Mouse (Mus musculus) liver, embryonic 15.5 days (tissue): ENCODE results near the gene Neu3. TPM values are rescaled to one million over a fixed set of nuclear protein-coding genes. Genes with fewer than 3 reads are reported as not detected.

Experiments
- ATAC-seq: fragments of 200-750 bp; cut with Nextera tagmentation; 2 replicates; pipeline ENCODE4 v1.8.0; 2017; ENCODE audit warnings: moderate number of reproducible peaks, mild to moderate bottlenecking, moderate library complexity; ENCODE audit not compliant: insufficient read depth
- H3K27ac ChIP-seq: fragments of 300-500 bp; sonication (generic); replicated peaks from 2 replicates; pipeline ENCODE4 v1.5.1; 2015; ENCODE audit warnings: mild to moderate bottlenecking, inconsistent platforms
- H3K27me3 ChIP-seq: fragments of 300-500 bp; sonication (generic); 2 replicates; pipeline ENCODE4 v1.6.1; 2015; ENCODE audit warnings: mild to moderate bottlenecking, inconsistent platforms
- H3K36me3 ChIP-seq: fragments of 300-500 bp; sonication (generic); replicated peaks from 2 replicates; pipeline ENCODE4 v1.6.1; 2015; ENCODE audit warnings: moderate library complexity, mild to moderate bottlenecking, inconsistent platforms
- H3K4me1 ChIP-seq: fragments of 300-500 bp; sonication (generic); replicated peaks from 2 replicates; pipeline ENCODE4 v1.6.1; 2015; ENCODE audit warnings: inconsistent platforms
- H3K4me2 ChIP-seq: fragments of 300-500 bp; sonication (generic); 2 replicates; pipeline ENCODE4 v1.6.1; 2015; ENCODE audit warnings: moderate library complexity, mild to moderate bottlenecking, inconsistent platforms
- H3K4me3 ChIP-seq: fragments of 300-500 bp; sonication (generic); replicated peaks from 2 replicates; pipeline ENCODE4 v1.5.1; 2015; ENCODE audit warnings: mild to moderate bottlenecking, inconsistent platforms
- H3K9ac ChIP-seq: fragments of 300-500 bp; sonication (generic); 2 replicates; pipeline ENCODE4 v1.6.1; 2015; ENCODE audit warnings: moderate library complexity, mild to moderate bottlenecking, inconsistent platforms
- H3K9me3 ChIP-seq: fragments of 300-500 bp; sonication (generic); replicated peaks from 2 replicates; pipeline ENCODE4 v1.6.1; 2016; ENCODE audit warnings: inconsistent platforms
- WGBS: fragments of 180-500 bp; shearing (Covaris S2); methylation state at CpG from one replicate; pipeline ENCODE4 v1.1.7; 2015; ENCODE audit warnings: mixed read lengths; ENCODE audit not compliant: insufficient replicate concordance; 5-methylcytosine and 5-hydroxymethylcytosine counted together
- polyA plus RNA-seq: library from polyadenylated mRNA; unstranded; fragments of >200 nt; fragmentation: Nextera tagmentation; extraction: Ambion mirVana; gene quantifications from 2 replicates; pipeline ENCODE4 v1.2.1, GENCODE M21; 2015

Gene Neu3
- polyA plus RNA-seq, 1 experiment from 2014 or later = 4.9 TPM

GRCm38 (mm10) chr7:99794096-99794495 lies 34.1 kb downstream of the Neu3 start:
- peaks cover 46% of the 10 kb centered on the region for H3K27me3 ChIP-seq
- 43% methylated on average over 2 of the region's 2 CpGs for WGBS

GRCm38 (mm10) chr7:99790816-99791215 lies 37.4 kb downstream of the Neu3 start:
- Histone ChIP-seq H3K4me2 (no peak overlapping the region), H3K4me3 (no peak overlapping the region), H3K27me3 (peaks cover 19% of the 10 kb centered on the region), H3K9me3 (no peaks in the 10 kb centered on the region), H3K9ac (no peak overlapping the region), H3K36me3 (no peaks in the 10 kb centered on the region), H3K27ac (no peak overlapping the region), H3K4me1 (peaks cover 6% of the 10 kb centered on the region)
- 65% methylated on average over 10 of the region's 10 CpGs for WGBS
- ATAC-seq = no peak

More at GRCm38 (mm10) chr7:99794096-99794495, 34.1 kb downstream of the Neu3 start:
- no peak overlapping the region for H3K9ac ChIP-seq
- H3K9me3 ChIP-seq = no peaks in the 10 kb centered on the region
- ATAC-seq = no peak
- H3K36me3 ChIP-seq = no peaks in the 10 kb centered on the region
- H3K27ac ChIP-seq = no peak overlapping the region
- peaks cover 22% of the 10 kb centered on the region for H3K4me1 ChIP-seq
- no peak overlapping the region for H3K4me3 ChIP-seq
- no peak overlapping the region for H3K4me2 ChIP-seq

- 46% methylated on average over 5 of the region's 5 CpGs for WGBS
- no peak overlapping the region for H3K4me3 ChIP-seq
- H3K36me3 ChIP-seq = no peaks in the 10 kb centered on the region
- no peak overlapping the region for H3K4me2 ChIP-seq
- ATAC-seq = no peak
- no peaks in the 10 kb centered on the region for H3K9me3 ChIP-seq
- H3K4me1 ChIP-seq = no peaks in the 10 kb centered on the region
- no peak overlapping the region for H3K27ac ChIP-seq
- H3K27me3 ChIP-seq = no peaks in the 10 kb centered on the region
- no peak overlapping the region for H3K9ac ChIP-seq
These were observed 39.7 kb downstream of the Neu3 start for GRCm38 (mm10) chr7:99788563-99788962.

GRCm38 (mm10) chr7:99787935-99788334 lies 40.3 kb downstream of the Neu3 start:
- Histone ChIP-seq H3K4me3 (no peak overlapping the region), H3K27me3 (no peaks in the 10 kb centered on the region), H3K27ac (no peak overlapping the region), H3K9ac (no peak overlapping the region), H3K9me3 (no peaks in the 10 kb centered on the region), H3K4me2 (no peak overlapping the region), H3K4me1 (no peaks in the 10 kb centered on the region), H3K36me3 (no peaks in the 10 kb centered on the region)
- no peak for ATAC-seq
- WGBS = 63% methylated on average over 2 of the region's 2 CpGs

- no peak overlapping the region for H3K4me2 ChIP-seq
- H3K27me3 ChIP-seq = no peaks in the 10 kb centered on the region
- no peaks in the 10 kb centered on the region for H3K4me1 ChIP-seq
- H3K27ac ChIP-seq = no peak overlapping the region
- H3K9ac ChIP-seq = no peak overlapping the region
- 73% methylated on average over 3 of the region's 3 CpGs for WGBS
- no peaks in the 10 kb centered on the region for H3K9me3 ChIP-seq
- no peak for ATAC-seq
- no peak overlapping the region for H3K4me3 ChIP-seq
- H3K36me3 ChIP-seq = no peaks in the 10 kb centered on the region
These were observed 41.4 kb downstream of the Neu3 start for GRCm38 (mm10) chr7:99786774-99787173.

GRCm38 (mm10) chr7:99785553-99785952 lies 42.7 kb downstream of the Neu3 start:
- Histone ChIP-seq H3K9me3 (no peaks in the 10 kb centered on the region), H3K4me2 (no peak overlapping the region), H3K4me1 (no peaks in the 10 kb centered on the region), H3K27ac (no peak overlapping the region), H3K4me3 (no peak overlapping the region), H3K36me3 (no peaks in the 10 kb centered on the region), H3K27me3 (no peaks in the 10 kb centered on the region), H3K9ac (no peak overlapping the region)
- 53% methylated on average over 3 of the region's 3 CpGs for WGBS
- ATAC-seq = no peak

GRCm38 (mm10) chr7:99783421-99783820 lies 44.8 kb downstream of the Neu3 start:
- ATAC-seq = no peak

GRCm38 (mm10) chr7:99781916-99782315 lies 46.3 kb downstream of the Neu3 start:
- no peak for ATAC-seq
- H3K27me3 ChIP-seq = no peaks in the 10 kb centered on the region
- H3K9me3 ChIP-seq = no peaks in the 10 kb centered on the region
- no peak overlapping the region for H3K4me3 ChIP-seq
- H3K4me1 ChIP-seq = no peaks in the 10 kb centered on the region
- H3K27ac ChIP-seq = no peak overlapping the region
- no peak overlapping the region for H3K4me2 ChIP-seq
- WGBS = 39% methylated on average over 2 of the region's 2 CpGs
- H3K36me3 ChIP-seq = no peaks in the 10 kb centered on the region
- no peak overlapping the region for H3K9ac ChIP-seq

More at GRCm38 (mm10) chr7:99783421-99783820, 44.8 kb downstream of the Neu3 start:
- no peak overlapping the region for H3K9ac ChIP-seq
- H3K4me1 ChIP-seq = no peaks in the 10 kb centered on the region
- no peak overlapping the region for H3K27ac ChIP-seq
- no peak overlapping the region for H3K4me2 ChIP-seq
- no peak overlapping the region for H3K4me3 ChIP-seq
- no peaks in the 10 kb centered on the region for H3K27me3 ChIP-seq
- 71% methylated on average over 7 of the region's 7 CpGs for WGBS
- H3K9me3 ChIP-seq = no peaks in the 10 kb centered on the region
- no peaks in the 10 kb centered on the region for H3K36me3 ChIP-seq

- Histone ChIP-seq H3K4me1 (no peaks in the 10 kb centered on the region), H3K36me3 (no peaks in the 10 kb centered on the region), H3K27me3 (no peaks in the 10 kb centered on the region), H3K9ac (no peak overlapping the region), H3K27ac (no peak overlapping the region), H3K9me3 (no peaks in the 10 kb centered on the region), H3K4me2 (no peak overlapping the region), H3K4me3 (no peak overlapping the region)
- WGBS = 32% methylated on average over 5 of the region's 5 CpGs
- ATAC-seq = no peak
These were observed 46.8 kb downstream of the Neu3 start for GRCm38 (mm10) chr7:99781385-99781784.

GRCm38 (mm10) chr7:99763207-99763606 lies 65.0 kb downstream of the Neu3 start, which contains the start of gene Olfr521:
Gene Olfr521 (plus strand): TSS chr7:99763507.
- no peak for ATAC-seq
- 74% methylated on average over 2 of the region's 2 CpGs for WGBS

More at GRCm38 (mm10) chr7:99763207-99763606, 65.0 kb downstream of the Neu3 start, which contains the start of gene Olfr521:
- H3K27me3 ChIP-seq = no peaks in the 10 kb centered on the region
- no peaks in the 10 kb centered on the region for H3K4me1 ChIP-seq
- no peak within 1 kb of the TSS for H3K4me2 ChIP-seq
- H3K9ac ChIP-seq = no peak within 1 kb of the TSS
- H3K36me3 ChIP-seq = no peaks in the 10 kb centered on the region
- peaks cover 7% of the 10 kb centered on the region; the same call in 1 of the 2 replicates for H3K9me3 ChIP-seq
- no peak within 1 kb of the TSS for H3K4me3 ChIP-seq
- H3K27ac ChIP-seq = no peak within 1 kb of the TSS
